In the genomic region with DNA sequence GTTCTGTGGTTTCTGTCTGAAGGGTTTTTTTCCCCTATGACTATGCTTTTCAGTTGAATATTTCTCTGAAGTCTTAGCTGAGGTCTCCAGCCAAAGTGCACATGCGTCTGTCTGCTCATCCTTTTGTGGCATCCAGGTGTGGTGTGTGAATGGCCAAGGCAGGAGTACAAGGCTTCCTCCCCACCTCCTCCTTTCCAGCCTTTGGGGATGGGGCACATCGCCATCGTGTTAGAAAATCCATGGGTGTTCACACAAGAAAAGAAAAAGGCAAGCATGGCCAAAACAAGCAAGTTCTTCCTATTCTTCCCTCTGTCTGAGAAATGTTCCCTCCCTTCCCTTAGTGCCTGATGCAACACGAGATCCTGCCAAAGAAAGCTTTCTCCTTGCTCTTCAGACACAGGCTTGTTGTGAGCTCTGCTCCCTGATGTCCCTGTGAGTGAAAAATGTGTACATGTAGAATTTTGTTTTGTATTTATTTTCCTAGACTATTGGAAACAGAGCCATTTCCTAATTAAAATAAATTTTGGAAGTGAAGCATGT, we compare ENCODE assay signal across 17 mouse cellular contexts.
DNase-seq lines count a peak whose midpoint lies in the region; ATAC-seq and TF ChIP-seq lines count a peak whose summit lies in the region.
"Had no signal": no experiment of that assay in that cellular context is flagged by ENCODE, and none has a peak within 500 bp of the region (broad histone marks: within the 10 kb centered on the region; RNA-seq: fewer than 3 reads in every experiment).

No protein-coding gene starts in this region.

- H3K9ac ChIP-seq in embryonic facial prominence, embryonic 14.5 days (ENCODE audit: low read depth, low read length), result no peak overlapping the region
- H3K9ac ChIP-seq in kidney, postnatal 0 days (ENCODE audit: low read depth, low read length), result no peak overlapping the region
- H3K9ac ChIP-seq: hindbrain, embryonic 14.5 days; limb, embryonic 15.5 days; neural tube, embryonic 15.5 days had no signal

- H3K27ac ChIP-seq in embryonic facial prominence, embryonic 14.5 days (replicated peaks; ENCODE audit: low read depth, low read length), result no peak overlapping the region
- no peak overlapping the region for H3K27ac ChIP-seq in embryonic facial prominence, embryonic 10.5 days (replicated peaks)
- H3K27ac ChIP-seq in kidney, postnatal 0 days, result no peak overlapping the region
- H3K27ac ChIP-seq: hindbrain, embryonic 14.5 days; limb, embryonic 15.5 days; midbrain, embryonic 10.5 days; neural tube, embryonic 15.5 days had no signal

- no peak for TF ChIP-seq POLR2A in myocyte (IDR thresholded peaks at IDR 0.05; ENCODE audit: insufficient read length, low read depth)

- TF ChIP-seq CTCF in kidney, postnatal 0 days (IDR thresholded peaks at IDR 0.05; ENCODE audit: low read depth), result no peak

- H3K36me3 ChIP-seq in embryonic facial prominence, embryonic 14.5 days (ENCODE audit: control insufficient read depth, insufficient read depth, low read length), result no peaks in the 10 kb centered on the region
- H3K36me3 ChIP-seq in embryonic facial prominence, embryonic 10.5 days (replicated peaks), result no peaks in the 10 kb centered on the region
- no peaks in the 10 kb centered on the region for H3K36me3 ChIP-seq in kidney, postnatal 0 days (ENCODE audit: insufficient read depth, low read length)
- H3K36me3 ChIP-seq in myocyte (ENCODE audit: control insufficient read depth, insufficient read depth), result no peaks in the 10 kb centered on the region
- H3K36me3 ChIP-seq: limb, embryonic 15.5 days; midbrain, embryonic 10.5 days; neural tube, embryonic 15.5 days had no signal

- H3ac ChIP-seq in myocyte (ENCODE audit: control insufficient read depth, insufficient read length), result no peak overlapping the region

- peak; percentile 65 for DNase-seq in embryonic facial prominence, embryonic 14.5 days (ENCODE audit: low spot score)
- no peak for DNase-seq in embryonic facial prominence, embryonic 10.5 days (ENCODE audit: low spot score)
- peak; percentile 56 for DNase-seq in kidney, postnatal 0 days (ENCODE audit: low spot score)
- no peak for DNase-seq in kidney, postnatal 14 days
- DNase-seq in heart, adult 8-10 months (ENCODE audit: low spot score), result peak; percentile 31
- no peak for DNase-seq in kidney, postnatal 4 days
- DNase-seq in thymus, postnatal 14 days, result no peak
- DNase-seq: adrenal gland, adult 8-10 months; cerebellum, adult 18-20 months; cerebellum, postnatal 36 days; kidney, postnatal 10 days; right cerebral cortex, postnatal 4 days had no signal

- no peak for ATAC-seq in embryonic facial prominence, embryonic 14.5 days (ENCODE audit: low read depth)
- no peak for ATAC-seq in kidney, postnatal 0 days (replicated peaks; ENCODE audit: low FRiP score, low read depth)

- H3K4me3 ChIP-seq in embryonic facial prominence, embryonic 14.5 days (ENCODE audit: low read depth, low read length), result no peak overlapping the region
- no peak overlapping the region for H3K4me3 ChIP-seq in embryonic facial prominence, embryonic 10.5 days
- no peak overlapping the region for H3K4me3 ChIP-seq in kidney, postnatal 0 days (replicated peaks; ENCODE audit: low read depth, low read length)
- H3K4me3 ChIP-seq in myocyte, result no peak overlapping the region
- H3K4me3 ChIP-seq: limb, embryonic 15.5 days; midbrain, embryonic 10.5 days; neural tube, embryonic 15.5 days had no signal

- WGBS in embryonic facial prominence, embryonic 14.5 days, result 60% methylated on average over 4 of the region's 4 CpGs
- WGBS in embryonic facial prominence, embryonic 10.5 days, result 71% methylated on average over 4 of the region's 4 CpGs
- 66% methylated on average over 4 of the region's 4 CpGs for WGBS in kidney, postnatal 0 days

- no peaks in the 10 kb centered on the region for H3K79me2 ChIP-seq in myocyte (ENCODE audit: control insufficient read depth, insufficient read depth)

- no peaks in the 10 kb centered on the region for H3K9me3 ChIP-seq in embryonic facial prominence, embryonic 14.5 days (ENCODE audit: control insufficient read depth, low read length)
- no peaks in the 10 kb centered on the region for H3K9me3 ChIP-seq in embryonic facial prominence, embryonic 10.5 days
- H3K9me3 ChIP-seq in kidney, postnatal 0 days (replicated peaks; ENCODE audit: low read length), result no peaks in the 10 kb centered on the region
- H3K9me3 ChIP-seq: limb, embryonic 15.5 days; midbrain, embryonic 10.5 days; neural tube, embryonic 15.5 days had no signal

- no peaks in the 10 kb centered on the region for H3K27me3 ChIP-seq in embryonic facial prominence, embryonic 14.5 days (replicated peaks; ENCODE audit: control insufficient read depth, insufficient read depth, low read length)
- no peaks in the 10 kb centered on the region for H3K27me3 ChIP-seq in embryonic facial prominence, embryonic 10.5 days (replicated peaks; ENCODE audit: low read depth, poor library complexity, severe bottlenecking)
- no peaks in the 10 kb centered on the region for H3K27me3 ChIP-seq in kidney, postnatal 0 days (ENCODE audit: insufficient read depth, low read length)
- no peaks in the 10 kb centered on the region for H3K27me3 ChIP-seq in myocyte (ENCODE audit: control insufficient read depth, insufficient read depth, insufficient read length)
- H3K27me3 ChIP-seq: limb, embryonic 15.5 days; neural tube, embryonic 15.5 days had no signal

- H3K4me1 ChIP-seq in embryonic facial prominence, embryonic 14.5 days (ENCODE audit: control insufficient read depth, insufficient read depth, low read length), result 0 out of 2 replicates have a peak, but pooled peaks cover 3% of the 10 kb centered on the region
- H3K4me1 ChIP-seq in embryonic facial prominence, embryonic 10.5 days, result peaks cover 29% of the 10 kb centered on the region
- H3K4me1 ChIP-seq in kidney, postnatal 0 days (replicated peaks; ENCODE audit: insufficient read depth, low read length), result no peaks in the 10 kb centered on the region
- H3K4me1 ChIP-seq: limb, embryonic 15.5 days; midbrain, embryonic 10.5 days; neural tube, embryonic 15.5 days had no signal

- no peak overlapping the region for H3K4me2 ChIP-seq in embryonic facial prominence, embryonic 14.5 days (ENCODE audit: low read depth, low read length)
- H3K4me2 ChIP-seq in kidney, postnatal 0 days (ENCODE audit: low read length), result 0 out of 2 replicates have a peak overlapping the region, but pooled peaks have one; percentile 11
- peak overlapping the region; percentile 14 for H3K4me2 ChIP-seq in myocyte (ENCODE audit: low read depth)
- H3K4me2 ChIP-seq: hindbrain, embryonic 14.5 days; limb, embryonic 15.5 days; neural tube, embryonic 15.5 days had no signal

TF ChIP-seq in myocyte, 11 proteins besides CTCF, POLR2A, EP300 and RAD21:
- TF ChIP-seq TCF3 (IDR thresholded peaks at IDR 0.05; ENCODE audit: insufficient read length, low read depth) (no peak), CEBPB (IDR thresholded peaks at IDR 0.05; ENCODE audit: insufficient read depth, poor library complexity, severe bottlenecking) (peak; percentile 86; the same call in 1 of the 2 replicates)

Comparison
In these comparisons a context has a peak if more than half of its experiments do, and no peak if none do; other contexts are left out.
1. DNase-seq: peak in embryonic facial prominence, embryonic 14.5 days (single experiment), kidney, postnatal 0 days (single experiment) and heart, adult 8-10 months (single experiment); none in embryonic facial prominence, embryonic 10.5 days (single experiment), kidney, postnatal 14 days (single experiment), kidney, postnatal 4 days (0 of 2) and thymus, postnatal 14 days (single experiment).